Mouse (Mus musculus) cerebellum, adult 9-11 months (tissue): ENCODE data around the gene Hist1h3c.
"Not testable (repeated sequence)": the region's sequence is repeated elsewhere in the genome, so short reads cannot be mapped to it uniquely, and the experiment has no call there.

Experiments used
- DNase-seq: peaks from one replicate; pipeline ENCODE4 v3.0.0; 2022

The Hist1h3c gene

GRCm38 (mm10) chr13:23739069-23739921 lies 6.1 kb downstream of the Hist1h3c start:
- peak; percentile 95 for DNase-seq

GRCm38 (mm10) chr13:23738677-23739068 lies 6.7 kb downstream of the Hist1h3c start, which contains the start of gene Hist1h1c:
Gene Hist1h1c (plus strand): TSS chr13:23738808.
- peak; percentile 85 for DNase-seq

- DNase-seq = peak; percentile 24
These were observed 7.4 kb downstream of the Hist1h3c start for GRCm38 (mm10) chr13:23738041-23738440.

GRCm38 (mm10) chr13:23737091-23737490 lies 8.3 kb downstream of the Hist1h3c start:
- no peak for DNase-seq

GRCm38 (mm10) chr13:23732156-23732804 lies 13.1 kb downstream of the Hist1h3c start:
- no peak for DNase-seq

GRCm38 (mm10) chr13:23730479-23730878 lies 14.9 kb downstream of the Hist1h3c start:
- DNase-seq = no peak

- no peak for DNase-seq
These were observed 15.7 kb downstream of the Hist1h3c start for GRCm38 (mm10) chr13:23729706-23730105.

GRCm38 (mm10) chr13:23729192-23729525 lies 16.2 kb downstream of the Hist1h3c start:
- no peak for DNase-seq

GRCm38 (mm10) chr13:23728472-23729191 lies 16.8 kb downstream of the Hist1h3c start:
- DNase-seq = no peak

GRCm38 (mm10) chr13:23725213-23725612 lies 20.2 kb downstream of the Hist1h3c start:
- no peak for DNase-seq

- DNase-seq = no peak
These were observed 21.2 kb downstream of the Hist1h3c start for GRCm38 (mm10) chr13:23724239-23724638.

GRCm38 (mm10) chr13:23717593-23718245 lies 27.7 kb downstream of the Hist1h3c start:
- not testable (repeated sequence) for DNase-seq

GRCm38 (mm10) chr13:23717176-23717575 lies 28.2 kb downstream of the Hist1h3c start:
- no peak for DNase-seq

- no peak for DNase-seq
These were observed 28.9 kb downstream of the Hist1h3c start for GRCm38 (mm10) chr13:23716261-23717042.

- DNase-seq = no peak
These were observed 34.9 kb downstream of the Hist1h3c start, which contains the start of gene Hfe for GRCm38 (mm10) chr13:23710374-23711089. Gene Hfe (minus strand): TSS chr13:23710854.

GRCm38 (mm10) chr13:23709714-23710373 lies 35.6 kb downstream of the Hist1h3c start:
- DNase-seq = no peak

- no peak for DNase-seq
These were observed 36.7 kb downstream of the Hist1h3c start for GRCm38 (mm10) chr13:23708654-23709053.

- DNase-seq = no peak
These were observed 37.4 kb downstream of the Hist1h3c start for GRCm38 (mm10) chr13:23708041-23708440.

- DNase-seq = no peak
These were observed 38.6 kb downstream of the Hist1h3c start for GRCm38 (mm10) chr13:23706771-23707170.

- DNase-seq = no peak
These were observed 39.5 kb downstream of the Hist1h3c start for GRCm38 (mm10) chr13:23705751-23706356.
